Comparison of ENCODE assay signal across 28 mouse cellular contexts in genomic region chr12:87018756-87019155, GRCm38 (mm10). TPM values are rescaled to one million over a fixed set of nuclear protein-coding genes. Genes with fewer than 3 reads are reported as not detected.
DNase-seq lines count a peak whose midpoint lies in the region; ATAC-seq lines count a peak whose summit lies in the region.
"Had no signal": no experiment of that assay in that cellular context is flagged by ENCODE, and none has a peak within 500 bp of the region (broad histone marks: within the 10 kb centered on the region; RNA-seq: fewer than 3 reads in every experiment).

No protein-coding gene starts in this region.

- peak; percentile 60 for DNase-seq in cerebellum, adult 11 months
- peak; percentile 74 for DNase-seq in left cerebral cortex, postnatal 4 days
- DNase-seq in left cerebral cortex, adult 9 months (ENCODE audit: low spot score in 2 of 2): no peak
- peak; percentile 60 for DNase-seq in cerebellum, adult 8-10 months
- peak; percentile 81 to 89 for DNase-seq in cerebellum, postnatal 25 days
- no peak for DNase-seq in adrenal gland, adult 8-10 months
- DNase-seq in urinary bladder, adult 18-20 months (ENCODE audit: low spot score in 2 of 2): no peak
- DNase-seq: adrenal gland, adult 2 months; heart, adult 18-20 months; heart, postnatal 4 days; kidney, adult 9 months; kidney, postnatal 10 days; layer of hippocampus, postnatal 36 days; liver; lung, embryonic 14.5 days; lung, postnatal 14 days; right cerebral cortex, adult 18-20 months; spleen, adult 18-20 months; thymus, adult 2 months; thymus, postnatal 36 days had no signal

- intact Hi-C loops in left cerebral cortex, postnatal 4 days (cut with DNase I): no loop called here

- no peak for ATAC-seq in cerebellum, adult (ENCODE audit: insufficient number of reproducible peaks, low FRiP score, low TSS enrichment)
- ATAC-seq: activated CD4-positive, CD25-positive, alpha-beta regulatory T cell, adult 4 months; intestine, postnatal 0 days had no signal

RNA-seq across cellular contexts. Expression of gene Tmem63c, which starts 2.4 kb away (rescaled TPM):
- total RNA-seq in left cerebral cortex, postnatal 4 days (2021): 10 to 100 TPM; 29.5 to 30.1 TPM
- 1 to 10 TPM; 2.3 to 4.8 (median 3.1) TPM for total RNA-seq in adrenal gland, adult 8-10 months (2022)
- total RNA-seq: common myeloid progenitor, adult 5-6 weeks; megakaryocyte progenitor cell, adult 5-6 weeks had no signal

RNA-seq across cellular contexts. Expression of gene Zdhhc22, which starts 28.5 kb away (rescaled TPM):
- total RNA-seq in left cerebral cortex, postnatal 4 days (2021): 10 to 100 TPM; 15.8 to 19.0 TPM
- total RNA-seq in adrenal gland, adult 8-10 months (2022): 1 to 10 TPM; 1.8 to 4.7 (median 3.0) TPM
- total RNA-seq: CH12.LX; common myeloid progenitor, adult 5-6 weeks; ES-E14; gastrocnemius, adult 8-10 months; heart, adult 18-20 months; heart, postnatal 4 days; megakaryocyte progenitor cell, adult 5-6 weeks had no signal

Comparison
In these comparisons a context has a peak if more than half of its experiments do, and no peak if none do; other contexts are left out.
1. DNase-seq: peak in cerebellum, adult 11 months (single experiment), left cerebral cortex, postnatal 4 days (single experiment), cerebellum, adult 8-10 months (single experiment) and cerebellum, postnatal 25 days (2 of 2); none in left cerebral cortex, adult 9 months (0 of 2), adrenal gland, adult 8-10 months (single experiment) and urinary bladder, adult 18-20 months (0 of 2).
2. RNA of gene Tmem63c, which starts 2.4 kb away (total RNA-seq): 29.5 to 30.1 TPM in left cerebral cortex, postnatal 4 days; 2.3 to 4.8 TPM in adrenal gland, adult 8-10 months; every median in the first group is over 4 times any median in the second.